Mouse (Mus musculus) heart, embryonic 12.5 days (tissue): Measurements from ENCODE around the gene Cfap54. TPM values are rescaled to one million over a fixed set of nuclear protein-coding genes. Genes with fewer than 3 reads are reported as not detected.
A peak's percentile ranks its signal among the peaks of the same experiment; 100 is the strongest.

Experiments
- ATAC-seq: fragments of 200-750 bp; cut with Nextera tagmentation; 2 replicates; pipeline ENCODE4 v1.8.0; 2017; ENCODE audit warnings: moderate TSS enrichment, moderate library complexity; ENCODE audit not compliant: insufficient number of reproducible peaks, low FRiP score
- H3K27ac ChIP-seq: fragments of 300-500 bp; sonication (generic); 2 replicates; pipeline ENCODE4 v1.5.1; 2016; ENCODE audit warnings: mild to moderate bottlenecking, moderate library complexity; ENCODE audit not compliant: poor library complexity, severe bottlenecking
- H3K27me3 ChIP-seq: fragments of 300-500 bp; sonication (generic); replicated peaks from 2 replicates; pipeline ENCODE4 v1.6.1; 2016; ENCODE audit warnings: mild to moderate bottlenecking, moderate library complexity
- H3K36me3 ChIP-seq: fragments of 300-500 bp; sonication (generic); 2 replicates; pipeline ENCODE4 v1.6.1; 2016; ENCODE audit warnings: mild to moderate bottlenecking, moderate library complexity
- H3K4me1 ChIP-seq: fragments of 300-500 bp; sonication (generic); replicated peaks from 2 replicates; pipeline ENCODE4 v1.6.1; 2016; ENCODE audit warnings: mild to moderate bottlenecking
- H3K4me2 ChIP-seq: fragments of 300-500 bp; sonication (generic); 2 replicates; pipeline ENCODE4 v1.6.1; 2016; ENCODE audit warnings: mild to moderate bottlenecking, moderate library complexity
- H3K4me3 ChIP-seq: fragments of 300-500 bp; sonication (generic); 2 replicates; pipeline ENCODE4 v1.5.1; 2016; ENCODE audit warnings: mild to moderate bottlenecking
- H3K9ac ChIP-seq: fragments of 300-500 bp; sonication (generic); 2 replicates; pipeline ENCODE4 v1.6.1; 2016; ENCODE audit warnings: mild to moderate bottlenecking, moderate library complexity
- H3K9me3 ChIP-seq: fragments of 300-500 bp; sonication (generic); replicated peaks from 2 replicates; pipeline ENCODE4 v1.6.1; 2016; ENCODE audit warnings: mild to moderate bottlenecking, moderate library complexity
- WGBS: fragments of 180-500 bp; shearing (Covaris S2); methylation state at CpG from one replicate; pipeline ENCODE4 v1.1.7; 2016; 5-methylcytosine and 5-hydroxymethylcytosine counted together
- polyA plus RNA-seq: library from polyadenylated mRNA; unstranded; fragments of >200 nt; fragmentation: Nextera tagmentation; extraction: Ambion mirVana; gene quantifications from 2 replicates; pipeline ENCODE4 v1.2.1, GENCODE M21; 2016

Cfap54 gene
- polyA plus RNA-seq, 1 experiment from 2014 or later, result 0.55 TPM

- Histone ChIP-seq H3K36me3 (no peaks in the 10 kb centered on the region), H3K4me2 (no peak overlapping the region), H3K9ac (no peak overlapping the region), H3K27ac (no peak overlapping the region), H3K9me3 (no peaks in the 10 kb centered on the region), H3K4me1 (peaks cover 8% of the 10 kb centered on the region), H3K4me3 (no peak overlapping the region), H3K27me3 (no peaks in the 10 kb centered on the region)
- ATAC-seq, result no peak
- WGBS, result 60% methylated on average over 10 of the region's 10 CpGs
Measured at GRCm38 (mm10) chr10:92937741-92938285, 143.6 kb downstream of the Cfap54 start.

DNA sequence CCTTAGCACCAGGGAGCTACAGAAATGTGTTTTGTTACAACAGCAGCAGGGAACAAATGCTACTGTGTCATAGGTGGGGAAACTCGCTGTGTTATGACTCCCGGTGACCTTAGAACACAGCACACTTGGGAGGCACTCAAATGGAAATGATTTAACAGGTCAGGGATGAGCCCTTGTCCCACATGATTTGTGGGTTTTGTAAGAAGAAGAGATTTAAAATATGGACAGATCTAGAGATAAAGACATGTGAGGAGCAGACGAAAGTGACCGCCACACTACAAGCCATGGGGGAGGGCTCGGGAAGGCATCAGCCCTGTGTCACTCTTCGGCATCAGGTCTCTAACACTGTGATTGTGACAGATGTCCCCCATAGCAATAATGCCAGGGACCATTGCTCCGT lies 144.3 kb downstream of the Cfap54 start:
- WGBS, result 81% methylated on average over 7 of the region's 7 CpGs
- Histone ChIP-seq H3K4me2 (no peak overlapping the region), H3K9me3 (no peaks in the 10 kb centered on the region), H3K36me3 (no peaks in the 10 kb centered on the region), H3K4me3 (no peak overlapping the region), H3K4me1 (peaks cover 8% of the 10 kb centered on the region), H3K27me3 (no peaks in the 10 kb centered on the region), H3K27ac (no peak overlapping the region), H3K9ac (no peak overlapping the region)
- ATAC-seq, result no peak

DNA sequence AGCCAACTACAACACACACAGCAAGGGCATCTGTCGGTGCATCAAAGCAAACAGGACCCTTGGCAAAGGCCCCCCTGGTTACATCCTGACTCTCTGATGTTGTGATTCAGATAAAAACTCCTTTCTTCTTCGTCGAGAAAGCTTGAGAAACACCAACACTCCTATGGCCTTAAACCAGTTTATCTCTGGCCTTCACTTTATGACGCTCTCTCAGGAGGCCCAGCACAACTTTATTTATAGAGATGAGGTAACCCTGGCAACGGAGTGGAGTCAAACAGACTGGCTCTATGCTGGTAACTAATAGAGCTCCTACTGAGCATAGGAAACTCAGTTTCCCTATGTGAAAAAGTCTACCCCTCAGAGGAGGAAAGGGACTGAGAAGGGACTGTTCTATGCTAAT lies 146.9 kb downstream of the Cfap54 start:
- H3K9me3 ChIP-seq, result no peaks in the 10 kb centered on the region
- H3K4me1 ChIP-seq, result peaks cover 8% of the 10 kb centered on the region
- no peak overlapping the region; the same call in 1 of the 2 replicates for H3K27ac ChIP-seq
- no peaks in the 10 kb centered on the region for H3K36me3 ChIP-seq
- no peak overlapping the region for H3K9ac ChIP-seq
- 5% methylated on average over 5 of the region's 5 CpGs for WGBS
- no peak overlapping the region for H3K4me3 ChIP-seq
- H3K4me2 ChIP-seq, result no peak overlapping the region; the same call in 1 of the 2 replicates
- H3K27me3 ChIP-seq, result no peaks in the 10 kb centered on the region
- ATAC-seq, result peak; percentile 77

DNA sequence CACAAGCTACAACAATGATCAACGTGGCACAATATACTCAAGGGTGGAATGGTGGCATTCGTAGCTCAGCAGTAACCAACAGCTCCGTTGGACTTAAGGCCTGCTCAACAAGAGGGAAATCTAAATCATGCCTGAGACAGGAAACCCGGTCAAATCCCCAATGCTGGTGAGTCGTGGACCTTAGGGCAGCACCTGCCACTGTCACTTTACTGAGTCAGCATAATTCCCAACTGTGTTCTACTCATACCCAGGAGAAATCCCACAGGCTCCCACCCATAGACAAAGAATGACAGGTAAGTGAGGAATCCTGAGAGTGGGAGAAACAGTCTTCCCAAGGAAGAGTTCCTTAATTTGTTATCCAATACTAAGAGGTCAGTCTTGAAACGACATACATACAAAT lies 147.8 kb downstream of the Cfap54 start:
- Histone ChIP-seq H3K4me3 (no peak overlapping the region), H3K9ac (no peak overlapping the region), H3K36me3 (no peaks in the 10 kb centered on the region), H3K4me2 (no peak overlapping the region), H3K27ac (no peak overlapping the region), H3K4me1 (peaks cover 8% of the 10 kb centered on the region), H3K27me3 (no peaks in the 10 kb centered on the region), H3K9me3 (no peaks in the 10 kb centered on the region)
- no peak for ATAC-seq
- whole genome bisulfite sequencing, result 70% methylated on average over 6 of the region's 6 CpGs

DNA sequence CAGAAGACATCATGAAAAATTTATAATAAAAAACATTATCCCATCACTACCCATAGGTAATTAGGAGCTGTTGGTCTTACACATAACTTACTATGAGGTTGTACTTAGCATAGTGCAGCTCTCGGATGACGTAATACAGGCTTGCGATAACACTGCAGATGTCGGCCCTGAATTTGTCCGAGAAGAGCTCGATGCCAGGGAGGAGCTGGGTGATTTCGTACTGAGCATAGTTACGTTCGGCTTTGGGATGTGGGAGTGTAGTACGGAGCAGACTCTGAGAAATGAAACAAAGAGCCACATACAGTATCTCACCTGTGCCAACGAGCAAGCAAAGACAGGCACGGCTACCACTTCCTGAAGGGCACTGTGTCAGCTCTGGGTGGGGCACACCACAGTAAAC lies 149.0 kb downstream of the Cfap54 start:
- 72% methylated on average over 12 of the region's 12 CpGs for WGBS
- H3K4me2 ChIP-seq, result no peak overlapping the region
- no peak for ATAC-seq
- no peak overlapping the region for H3K27ac ChIP-seq
- H3K27me3 ChIP-seq, result no peaks in the 10 kb centered on the region
- H3K4me3 ChIP-seq, result no peak overlapping the region
- no peak overlapping the region for H3K9ac ChIP-seq
- no peaks in the 10 kb centered on the region for H3K9me3 ChIP-seq
- no peaks in the 10 kb centered on the region for H3K36me3 ChIP-seq
- peaks cover 8% of the 10 kb centered on the region for H3K4me1 ChIP-seq

DNA sequence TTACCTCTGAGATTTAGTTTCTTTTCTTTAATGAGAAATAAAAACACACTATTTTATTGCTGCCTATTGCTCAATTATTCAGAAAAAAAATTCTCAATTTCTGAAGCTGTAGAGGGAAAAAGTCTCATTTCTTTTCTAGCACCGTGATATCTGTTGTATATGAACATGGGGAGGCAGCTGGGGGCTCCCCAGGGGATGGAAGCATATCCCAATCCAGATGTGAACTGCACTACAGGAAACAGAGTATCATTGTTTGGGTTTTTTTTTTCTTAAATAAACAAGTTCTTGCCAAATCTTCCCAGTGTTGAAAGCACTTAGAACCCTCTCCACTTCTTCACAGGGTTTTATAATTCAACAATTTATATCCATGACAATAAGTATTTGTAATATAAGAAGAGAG lies 151.4 kb downstream of the Cfap54 start:
- WGBS, result 48% methylated on average over 1 of the region's 1 CpGs
- Histone ChIP-seq H3K27me3 (no peaks in the 10 kb centered on the region), H3K4me1 (peaks cover 8% of the 10 kb centered on the region)

GRCm38 (mm10) chr10:92928256-92928655 lies 153.2 kb downstream of the Cfap54 start:
- 85% methylated on average over 3 of the region's 3 CpGs for WGBS
- Histone ChIP-seq H3K36me3 (no peaks in the 10 kb centered on the region), H3K9me3 (no peaks in the 10 kb centered on the region), H3K9ac (no peak overlapping the region), H3K4me2 (no peak overlapping the region), H3K27ac (no peak overlapping the region), H3K4me1 (no peaks in the 10 kb centered on the region), H3K27me3 (no peaks in the 10 kb centered on the region), H3K4me3 (no peak overlapping the region)
- ATAC-seq, result no peak

More for the DNA sequence above, 151.4 kb downstream of the Cfap54 start:
- no peak overlapping the region for H3K4me2 ChIP-seq
- H3K9me3 ChIP-seq, result no peaks in the 10 kb centered on the region
- H3K36me3 ChIP-seq, result no peaks in the 10 kb centered on the region
- no peak overlapping the region for H3K4me3 ChIP-seq
- H3K27ac ChIP-seq, result no peak overlapping the region
- no peak overlapping the region for H3K9ac ChIP-seq
- ATAC-seq, result no peak

GRCm38 (mm10) chr10:92918551-92918950 lies 162.9 kb downstream of the Cfap54 start:
- Histone ChIP-seq H3K4me3 (no peak overlapping the region), H3K4me2 (no peak overlapping the region), H3K27me3 (no peaks in the 10 kb centered on the region), H3K36me3 (no peaks in the 10 kb centered on the region), H3K4me1 (no peaks in the 10 kb centered on the region), H3K9ac (no peak overlapping the region), H3K9me3 (no peaks in the 10 kb centered on the region), H3K27ac (no peak overlapping the region)
- WGBS, result 76% methylated on average over 1 of the region's 1 CpGs
- ATAC-seq, result no peak

- 69% methylated on average over 6 of the region's 6 CpGs for WGBS
- Histone ChIP-seq H3K4me3 (no peak overlapping the region), H3K9me3 (no peaks in the 10 kb centered on the region), H3K36me3 (no peaks in the 10 kb centered on the region), H3K4me1 (no peaks in the 10 kb centered on the region; the same call in 1 of the 2 replicates), H3K9ac (no peak overlapping the region), H3K4me2 (no peak overlapping the region), H3K27ac (no peak overlapping the region), H3K27me3 (peaks cover 4% of the 10 kb centered on the region; the same call in 1 of the 2 replicates)
- no peak for ATAC-seq
Measured at GRCm38 (mm10) chr10:92907246-92907645, 174.2 kb downstream of the Cfap54 start.

- H3K9ac ChIP-seq, result no peak overlapping the region
- no peak for ATAC-seq
- H3K4me1 ChIP-seq, result no peaks in the 10 kb centered on the region
- H3K4me3 ChIP-seq, result no peak overlapping the region
- no peaks in the 10 kb centered on the region for H3K36me3 ChIP-seq
- WGBS, result 75% methylated on average over 6 of the region's 6 CpGs
- no peaks in the 10 kb centered on the region for H3K27me3 ChIP-seq
- no peak overlapping the region for H3K27ac ChIP-seq
- H3K9me3 ChIP-seq, result no peaks in the 10 kb centered on the region; the same call in 1 of the 2 replicates
- H3K4me2 ChIP-seq, result no peak overlapping the region
Measured at GRCm38 (mm10) chr10:92888466-92888865, 193.0 kb downstream of the Cfap54 start.

DNA sequence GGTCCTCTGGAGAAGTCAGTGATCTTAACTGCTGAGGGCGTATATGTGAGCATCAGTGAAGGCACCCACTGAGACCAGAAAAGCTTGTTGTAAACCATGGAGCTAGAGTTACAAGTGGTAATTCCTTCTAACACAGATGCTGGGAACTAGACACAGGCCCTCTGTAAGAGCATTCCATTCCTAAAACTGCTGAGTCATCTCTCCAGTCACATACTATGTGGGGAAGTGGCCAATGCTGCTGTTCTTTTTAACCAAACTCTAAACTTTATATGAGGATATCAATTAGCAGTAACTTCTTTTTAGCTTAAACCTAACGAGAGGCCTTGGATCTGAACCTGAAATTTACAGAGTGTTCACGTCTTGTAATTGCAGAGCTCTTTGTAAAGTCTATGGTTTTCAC lies 203.4 kb downstream of the Cfap54 start:
- H3K4me2 ChIP-seq, result no peak overlapping the region
- no peak overlapping the region for H3K4me3 ChIP-seq
- no peaks in the 10 kb centered on the region for H3K27me3 ChIP-seq
- H3K27ac ChIP-seq, result no peak overlapping the region
- WGBS, result 76% methylated on average over 3 of the region's 3 CpGs
- no peak for ATAC-seq
- H3K36me3 ChIP-seq, result no peaks in the 10 kb centered on the region
- H3K4me1 ChIP-seq, result no peaks in the 10 kb centered on the region
- no peaks in the 10 kb centered on the region for H3K9me3 ChIP-seq
- no peak overlapping the region for H3K9ac ChIP-seq

- 90% methylated on average over 9 of the region's 9 CpGs for WGBS
- no peak for ATAC-seq
- no peaks in the 10 kb centered on the region for H3K4me1 ChIP-seq
- no peak overlapping the region for H3K27ac ChIP-seq
- H3K36me3 ChIP-seq, result no peaks in the 10 kb centered on the region
- no peaks in the 10 kb centered on the region for H3K9me3 ChIP-seq
- H3K9ac ChIP-seq, result no peak overlapping the region
- H3K4me2 ChIP-seq, result no peak overlapping the region
- no peak overlapping the region for H3K4me3 ChIP-seq
- H3K27me3 ChIP-seq, result no peaks in the 10 kb centered on the region
Measured at GRCm38 (mm10) chr10:92840980-92841379, 240.4 kb downstream of the Cfap54 start.
